Mouse (Mus musculus): ENCODE results near the gene Gm10717.
"Not testable (repeated sequence)": the region's sequence is repeated elsewhere in the genome, so short reads cannot be mapped to it uniquely, and the experiment has no call there.

DNA sequence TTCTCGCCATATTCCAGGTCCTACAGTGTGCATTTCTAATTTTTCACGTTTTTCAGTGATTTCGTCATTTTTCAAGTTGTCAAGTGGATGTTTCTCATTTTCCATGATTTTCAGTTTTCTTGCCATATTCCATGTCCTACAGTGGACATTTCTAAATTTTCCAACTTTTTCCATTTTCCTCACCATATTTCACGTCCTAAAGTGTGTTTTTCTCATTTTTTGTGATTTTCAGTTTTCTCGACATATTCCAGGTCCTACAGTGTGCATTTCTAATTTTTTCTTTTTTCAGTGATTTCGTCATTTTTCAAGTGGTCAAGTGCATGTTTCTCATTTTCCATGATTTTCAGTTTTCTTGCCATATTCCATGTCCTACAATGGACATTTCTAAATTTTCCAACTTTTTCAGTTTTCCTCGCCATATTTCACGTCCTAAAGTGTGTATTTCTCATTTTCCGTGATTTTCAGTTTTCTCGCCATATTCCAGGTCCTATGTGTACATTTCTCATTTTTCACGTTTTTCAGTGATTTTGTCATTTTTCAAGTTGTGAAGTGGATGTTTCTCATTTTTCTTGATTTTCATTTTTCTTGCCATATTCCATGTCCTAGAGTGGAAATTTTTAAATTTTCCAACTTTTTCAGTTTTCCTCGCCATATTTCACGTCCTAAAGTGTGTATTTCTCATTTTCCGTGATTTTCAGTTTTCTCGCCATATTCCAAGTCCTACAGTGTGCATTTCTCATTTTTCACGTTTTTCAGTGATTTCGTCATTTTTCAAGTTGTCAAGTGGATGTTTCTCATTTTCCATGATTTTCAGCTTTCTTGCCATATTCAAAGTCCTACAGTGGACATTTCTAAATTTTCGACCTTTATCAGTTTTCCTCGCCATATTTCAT is 5.1 kb upstream of the Gm10717 start:
- TF ChIP-seq POLR2A, CTCF (IDR thresholded peaks at IDR 0.05; ENCODE audit: extremely low read depth, insufficient read depth, low read length): not testable (repeated sequence)

Measured in cortical plate, adult 2 months (tissue).